ENCODE assay signal across 8 mouse cellular contexts in the genomic region with DNA sequence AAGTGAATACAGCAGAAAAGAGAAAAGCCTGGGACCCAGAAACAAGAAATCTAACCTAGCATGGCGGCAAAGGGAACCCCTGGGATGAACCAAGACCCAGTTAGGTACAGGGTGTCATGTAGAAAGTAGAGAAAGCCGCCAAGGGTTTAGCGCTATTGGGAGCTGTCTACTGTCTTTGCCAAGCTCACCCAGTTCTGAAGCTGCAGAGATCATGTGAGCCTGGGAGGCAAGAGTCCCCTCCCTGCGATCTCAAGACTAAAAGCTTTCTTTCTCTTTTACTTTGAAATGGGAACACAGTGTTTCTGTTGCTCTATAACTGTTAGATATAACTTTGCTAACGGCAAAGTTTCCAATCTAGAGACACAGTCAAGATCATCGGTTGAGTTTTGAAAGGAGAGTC. TPM values are rescaled to one million over a fixed set of nuclear protein-coding genes. Genes with fewer than 3 reads are reported as not detected.
DNase-seq lines count a peak whose midpoint lies in the region; ATAC-seq and TF ChIP-seq lines count a peak whose summit lies in the region.

No protein-coding gene starts in this region.

- no peak for ATAC-seq in lung, embryonic 14.5 days (ENCODE audit: insufficient read depth)
- ATAC-seq in liver, embryonic 11.5 days (replicated peaks; ENCODE audit: low FRiP score), result no peak
- no peak for ATAC-seq in stomach, postnatal 0 days (ENCODE audit: low FRiP score, low TSS enrichment)

- H3K36me3 ChIP-seq in lung, embryonic 14.5 days (ENCODE audit: insufficient read depth), result no peaks in the 10 kb centered on the region
- no peaks in the 10 kb centered on the region for H3K36me3 ChIP-seq in liver, embryonic 11.5 days (ENCODE audit: control insufficient read depth, insufficient read depth, low read length)
- no peaks in the 10 kb centered on the region for H3K36me3 ChIP-seq in stomach, postnatal 0 days (ENCODE audit: control insufficient read depth, insufficient read depth, low read length)

- H3K4me3 ChIP-seq in lung, embryonic 14.5 days (ENCODE audit: low read depth, low read length), result 0 out of 2 replicates have a peak overlapping the region, but pooled peaks have one; percentile 23
- peak overlapping the region; percentile 34 for H3K4me3 ChIP-seq in liver, embryonic 11.5 days (ENCODE audit: low read depth, low read length)
- H3K4me3 ChIP-seq in stomach, postnatal 0 days (ENCODE audit: low read depth, low read length), result peak overlapping the region; percentile 32; the same call in 1 of the 2 replicates

- peak overlapping the region; percentile 50 for H3K4me2 ChIP-seq in lung, embryonic 14.5 days
- peak overlapping the region; percentile 64 for H3K4me2 ChIP-seq in liver, embryonic 11.5 days
- peak overlapping the region; percentile 45 for H3K4me2 ChIP-seq in stomach, postnatal 0 days (replicated peaks; ENCODE audit: low read depth)

- H3K4me1 ChIP-seq in lung, embryonic 14.5 days (ENCODE audit: insufficient read depth), result peaks cover 22% of the 10 kb centered on the region
- peaks cover 36% of the 10 kb centered on the region for H3K4me1 ChIP-seq in liver, embryonic 11.5 days (replicated peaks; ENCODE audit: control insufficient read depth, insufficient read depth, low read length)
- H3K4me1 ChIP-seq in stomach, postnatal 0 days (replicated peaks; ENCODE audit: control insufficient read depth, insufficient read depth), result peaks cover 3% of the 10 kb centered on the region

- WGBS in lung, embryonic 14.5 days, result 87% methylated on average over 6 of the region's 6 CpGs
- 83% methylated on average over 6 of the region's 6 CpGs for whole genome bisulfite sequencing in liver, embryonic 11.5 days
- WGBS in stomach, postnatal 0 days, result 84% methylated on average over 6 of the region's 6 CpGs

- H3K9ac ChIP-seq in lung, embryonic 14.5 days, result no peak overlapping the region
- peak overlapping the region; percentile 59 for H3K9ac ChIP-seq in liver, embryonic 11.5 days (ENCODE audit: low read depth, low read length)
- no peak overlapping the region; the same call in 1 of the 2 replicates for H3K9ac ChIP-seq in stomach, postnatal 0 days (ENCODE audit: low read length)

- H3K27ac ChIP-seq in lung, embryonic 14.5 days (ENCODE audit: low read depth), result peak overlapping the region; percentile 67
- peak overlapping the region; percentile 51 for H3K27ac ChIP-seq in liver, embryonic 11.5 days (ENCODE audit: low read depth, low read length)
- peak overlapping the region; percentile 79 for H3K27ac ChIP-seq in stomach, postnatal 0 days (replicated peaks)

- no peaks in the 10 kb centered on the region for H3K27me3 ChIP-seq in lung, embryonic 14.5 days (ENCODE audit: insufficient read depth, low read length)
- no peaks in the 10 kb centered on the region for H3K27me3 ChIP-seq in liver, embryonic 11.5 days (replicated peaks; ENCODE audit: control insufficient read depth, insufficient read depth, low read length)
- H3K27me3 ChIP-seq in stomach, postnatal 0 days (ENCODE audit: control insufficient read depth, insufficient read depth, low read length), result no peaks in the 10 kb centered on the region

- TF ChIP-seq CTCF in lung, embryonic 14.5 days (IDR thresholded peaks at IDR 0.05; ENCODE audit: low read depth), result no peak
- no peak for TF ChIP-seq CTCF in stomach, postnatal 0 days (IDR thresholded peaks at IDR 0.05; ENCODE audit: low read depth)

- H3K9me3 ChIP-seq in lung, embryonic 14.5 days (ENCODE audit: low read depth, low read length), result no peaks in the 10 kb centered on the region
- H3K9me3 ChIP-seq in liver, embryonic 11.5 days (ENCODE audit: control insufficient read depth, low read length), result no peaks in the 10 kb centered on the region
- no peaks in the 10 kb centered on the region for H3K9me3 ChIP-seq in stomach, postnatal 0 days (ENCODE audit: control insufficient read depth, low read length)

- no peak for DNase-seq in lung, embryonic 14.5 days
- no peak for DNase-seq in lung, postnatal 14 days
- DNase-seq in heart, adult 8-10 months (ENCODE audit: low spot score), result peak; percentile 69
- no peak for DNase-seq in liver, embryonic 11.5 days (ENCODE audit: low spot score)
- peak; percentile 21 for DNase-seq in stomach, postnatal 0 days (ENCODE audit: low spot score)
- DNase-seq in cerebellum, adult 8-10 months, result no peak
- no peak for DNase-seq in neural tube, embryonic 10.5 days (ENCODE audit: extremely low spot score, low spot score)
- DNase-seq in urinary bladder, adult 2 months (ENCODE audit: low spot score), result no peak

- no peak for TF ChIP-seq EP300 in stomach, postnatal 0 days (optimal IDR thresholded peaks at IDR 0.05)

RNA-seq across cellular contexts. Expression of gene Tmem140, which starts 0.6 kb away (rescaled TPM):
- polyA plus RNA-seq in lung, embryonic 14.5 days (2014; fragmentation: Nextera tagmentation; extraction: Ambion mirVana), result 2.7 TPM in 2 replicates
- 10 to 100 TPM; 17.8 to 27.1 (median 24.5) TPM for total RNA-seq in heart, adult 8-10 months (2022)
- 2.7 and 3.2 TPM in 2 replicates for polyA plus RNA-seq in liver, embryonic 11.5 days (2014; fragmentation: Nextera tagmentation; extraction: Ambion mirVana)
- polyA plus RNA-seq in stomach, postnatal 0 days (2015; fragmentation: Nextera tagmentation; extraction: Ambion mirVana), result 7.8 and 8.3 TPM in 2 replicates
- 18.3 and 19.8 TPM in 2 replicates for polyA plus RNA-seq in urinary bladder, adult 2 months (2012; rRNA removed)

RNA-seq across cellular contexts. Expression of gene Cyren, which starts 15.5 kb away (rescaled TPM):
- polyA plus RNA-seq in lung, embryonic 14.5 days (2014; fragmentation: Nextera tagmentation; extraction: Ambion mirVana), result 15.0 and 17.6 TPM in 2 replicates
- total RNA-seq in heart, adult 8-10 months (2022), result 1 to 10 TPM; 3.7 to 4.2 (median 3.8) TPM
- polyA plus RNA-seq in liver, embryonic 11.5 days (2014; fragmentation: Nextera tagmentation; extraction: Ambion mirVana), result 20.1 and 20.5 TPM in 2 replicates
- polyA plus RNA-seq in stomach, postnatal 0 days (2015; fragmentation: Nextera tagmentation; extraction: Ambion mirVana), result 5.8 and 5.9 TPM in 2 replicates
- 8.1 and 9.1 TPM in 2 replicates for polyA plus RNA-seq in urinary bladder, adult 2 months (2012; rRNA removed)

RNA-seq across cellular contexts. Expression of gene Wdr91, which starts 48.3 kb away (rescaled TPM):
- polyA plus RNA-seq in lung, embryonic 14.5 days (2014; fragmentation: Nextera tagmentation; extraction: Ambion mirVana), result 14.7 and 16.2 TPM in 2 replicates
- total RNA-seq in heart, adult 8-10 months (2022), result 10 to 100 TPM; 11.6 to 15.9 (median 13.3) TPM
- polyA plus RNA-seq in liver, embryonic 11.5 days (2014; fragmentation: Nextera tagmentation; extraction: Ambion mirVana), result 15.5 and 19.3 TPM in 2 replicates
- 4.5 and 5.0 TPM in 2 replicates for polyA plus RNA-seq in stomach, postnatal 0 days (2015; fragmentation: Nextera tagmentation; extraction: Ambion mirVana)
- 12.7 and 13.6 TPM in 2 replicates for polyA plus RNA-seq in urinary bladder, adult 2 months (2012; rRNA removed)

RNA-seq across cellular contexts. Expression of gene Stra8, which starts 57.6 kb away (rescaled TPM):
- not detected in 2 replicates for polyA plus RNA-seq in lung, embryonic 14.5 days (2014; fragmentation: Nextera tagmentation; extraction: Ambion mirVana)
- total RNA-seq in heart, adult 8-10 months (2022), result not detected
- not detected in 2 replicates for polyA plus RNA-seq in liver, embryonic 11.5 days (2014; fragmentation: Nextera tagmentation; extraction: Ambion mirVana)
- 0.10 TPM in 1 of 2 replicates, not detected in the other for polyA plus RNA-seq in stomach, postnatal 0 days (2015; fragmentation: Nextera tagmentation; extraction: Ambion mirVana)
- not detected in 2 replicates for polyA plus RNA-seq in urinary bladder, adult 2 months (2012; rRNA removed)

Comparison
In these comparisons a context has a peak if more than half of its experiments do, and no peak if none do; other contexts are left out.
1. DNase-seq: peak in heart, adult 8-10 months (single experiment) and stomach, postnatal 0 days (single experiment); none in lung, embryonic 14.5 days (single experiment), lung, postnatal 14 days (single experiment), liver, embryonic 11.5 days (single experiment), cerebellum, adult 8-10 months (single experiment), neural tube, embryonic 10.5 days (single experiment) and urinary bladder, adult 2 months (single experiment).
2. Peak in every context shown above with its lines, with median percentiles within 50 percentile points of each other: H3K27ac ChIP-seq, H3K4me2 ChIP-seq and H3K4me3 ChIP-seq.